Mouse (Mus musculus) hindbrain, embryonic 11.5 days (tissue): ENCODE results near the gene Homez. TPM values are rescaled to one million over a fixed set of nuclear protein-coding genes. Genes with fewer than 3 reads are reported as not detected.

ENCODE experiments used
- ATAC-seq: fragments of 200-750 bp; cut with Nextera tagmentation; 2 replicates; pipeline ENCODE4 v1.8.0; 2017; ENCODE audit warnings: mild to moderate bottlenecking, moderate TSS enrichment, moderate library complexity; ENCODE audit not compliant: low FRiP score
- DNase-seq: peaks from one replicate; pipeline ENCODE4 v3.0.0-alpha.2; 2015; ENCODE audit warnings: low spot score
- H3K27ac ChIP-seq: fragments of 300-500 bp; sonication (generic); 2 replicates; pipeline ENCODE4 v1.5.1; 2014; ENCODE audit warnings: mild to moderate bottlenecking, low read depth, low read length
- H3K27me3 ChIP-seq: fragments of 300-500 bp; sonication (generic); 2 replicates; pipeline ENCODE4 v1.6.1; 2014; ENCODE audit warnings: mild to moderate bottlenecking, low read length, moderate library complexity, mixed read lengths; ENCODE audit not compliant: control insufficient read depth, insufficient read depth
- H3K36me3 ChIP-seq: fragments of 300-500 bp; sonication (generic); 2 replicates; pipeline ENCODE4 v1.6.1; 2014; ENCODE audit warnings: mild to moderate bottlenecking, low read length, moderate library complexity, mixed read lengths; ENCODE audit not compliant: control insufficient read depth, insufficient read depth
- H3K4me1 ChIP-seq: fragments of 300-500 bp; sonication (generic); replicated peaks from 2 replicates; pipeline ENCODE4 v1.6.1; 2014; ENCODE audit warnings: low read length, mixed read lengths; ENCODE audit not compliant: control insufficient read depth, insufficient read depth
- H3K4me2 ChIP-seq: fragments of 300-500 bp; sonication (generic); replicated peaks from 2 replicates; pipeline ENCODE4 v1.6.1; 2014; ENCODE audit warnings: mild to moderate bottlenecking, low read depth, low read length
- H3K4me3 ChIP-seq: fragments of 300-500 bp; sonication (generic); 2 replicates; pipeline ENCODE4 v1.5.1; 2014; ENCODE audit warnings: low read depth, low read length
- H3K9ac ChIP-seq: fragments of 300-500 bp; sonication (generic); 2 replicates; pipeline ENCODE4 v1.6.1; 2014; ENCODE audit warnings: low read depth, low read length
- H3K9me3 ChIP-seq: fragments of 300-500 bp; sonication (generic); 2 replicates; pipeline ENCODE4 v1.6.1; 2016; ENCODE audit warnings: low read length; ENCODE audit not compliant: control insufficient read depth
- WGBS: fragments of 180-500 bp; shearing (Covaris S2); extraction: QIAGEN DNeasy Blood & Tissue Kit; methylation state at CpG from one replicate; pipeline ENCODE4 v1.1.7; 2014; 5-methylcytosine and 5-hydroxymethylcytosine counted together
- polyA plus RNA-seq: library from polyadenylated mRNA; unstranded; fragments of >200 nt; fragmentation: Nextera tagmentation; extraction: Ambion mirVana; gene quantifications from 2 replicates; pipeline ENCODE4 v1.2.1, GENCODE M21; 2014

The Homez gene
- polyA plus RNA-seq, 1 experiment from 2014 or later = 11.0 TPM

DNA sequence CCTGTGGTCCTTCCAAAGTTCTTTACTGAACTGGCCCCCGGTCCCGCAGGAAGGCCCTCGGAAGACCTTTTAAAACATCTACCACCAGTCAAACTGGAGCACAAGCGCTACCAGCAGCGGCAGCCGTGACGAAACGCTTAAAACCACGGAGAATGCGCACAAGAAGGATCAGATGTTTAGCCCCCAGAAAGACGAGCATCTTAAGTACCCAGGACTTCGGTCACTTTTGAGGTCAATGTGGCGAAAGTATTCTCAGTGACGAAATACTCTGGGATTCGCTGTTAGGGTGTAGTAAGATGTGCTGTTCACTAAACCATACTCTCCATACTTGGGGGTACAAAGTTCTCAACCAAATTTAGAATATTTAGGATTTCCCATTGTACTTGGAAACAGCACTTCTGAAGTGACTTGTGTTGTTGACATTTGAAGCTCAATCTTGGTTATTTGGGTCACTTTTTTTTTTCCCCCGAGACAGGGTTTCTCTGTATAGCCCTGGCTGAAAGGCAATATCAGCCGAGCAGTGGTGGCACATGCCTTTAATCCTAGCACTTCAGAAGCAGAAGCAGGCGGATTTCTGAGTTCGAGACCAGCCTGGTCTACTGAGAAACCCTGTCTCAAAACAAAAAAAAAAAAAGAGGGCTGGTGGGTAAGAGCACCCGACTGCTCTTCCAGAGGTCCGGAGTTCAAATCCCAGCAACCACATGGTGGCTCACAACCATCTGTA lies 6.3 kb downstream of the Homez start:
- peak overlapping the region; percentile 66 for H3K4me2 ChIP-seq
- peak overlapping the region; percentile 86 for H3K9ac ChIP-seq
- no peaks in the 10 kb centered on the region for H3K36me3 ChIP-seq
- no peaks in the 10 kb centered on the region for H3K9me3 ChIP-seq
- no peak for DNase-seq
- 17% methylated on average over 21 of the region's 21 CpGs for WGBS
- peak; percentile 13; the same call in 1 of the 2 replicates for ATAC-seq
- no peaks in the 10 kb centered on the region for H3K27me3 ChIP-seq
- H3K4me1 ChIP-seq = no peaks in the 10 kb centered on the region
- peak overlapping the region; percentile 11; the same call in 1 of the 2 replicates for H3K27ac ChIP-seq
- H3K4me3 ChIP-seq = peak overlapping the region; percentile 88

DNA sequence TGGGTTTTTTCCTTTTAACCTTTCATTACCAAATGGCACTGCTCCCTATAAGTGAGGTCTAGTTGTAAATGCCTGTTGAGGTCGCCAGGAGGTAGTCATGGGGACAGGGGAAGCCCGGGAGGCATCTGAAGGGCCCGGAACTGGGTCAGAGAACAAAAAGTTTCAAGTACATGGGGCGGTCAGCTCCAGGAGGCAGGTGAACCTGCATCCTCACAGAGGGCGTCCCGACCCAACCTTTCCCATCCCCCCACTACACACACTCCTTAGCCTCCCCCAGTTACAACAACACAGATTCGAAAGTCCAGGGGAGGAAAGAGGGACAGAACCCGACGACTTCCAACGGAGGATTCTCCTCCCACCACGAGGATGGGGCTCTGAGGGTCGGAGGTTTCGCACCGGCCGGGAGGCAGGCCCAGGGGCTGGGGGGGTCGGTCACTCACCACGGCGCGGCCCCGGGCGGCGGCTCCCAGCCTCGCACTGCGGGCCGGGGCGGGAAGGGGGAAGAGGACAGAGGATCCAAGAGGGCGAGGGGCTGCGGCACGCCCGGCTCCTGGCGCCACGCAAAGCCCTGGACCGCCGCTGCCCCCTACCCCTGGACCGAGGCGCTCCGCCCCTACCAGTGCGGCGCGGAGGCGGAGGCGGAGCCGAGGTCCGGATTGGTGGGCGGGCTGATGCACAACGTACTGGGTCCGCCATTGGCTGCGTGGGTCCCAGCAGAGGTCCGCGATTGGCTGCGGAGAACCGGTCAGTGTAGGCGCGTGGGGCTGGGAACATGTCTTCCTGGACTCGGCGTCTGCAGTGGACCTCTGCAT lies 7.1 kb downstream of the Homez start:
- H3K36me3 ChIP-seq = no peaks in the 10 kb centered on the region
- H3K4me2 ChIP-seq = peak overlapping the region; percentile 66
- peak overlapping the region; percentile 88 for H3K4me3 ChIP-seq
- peak overlapping the region; percentile 64 for H3K27ac ChIP-seq
- no peaks in the 10 kb centered on the region for H3K4me1 ChIP-seq
- ATAC-seq (peak; percentile 99), DNase-seq (peak; percentile 94)
- H3K9me3 ChIP-seq = no peaks in the 10 kb centered on the region
- 0% methylated on average over 49 of the region's 56 CpGs for WGBS
- H3K9ac ChIP-seq = peak overlapping the region; percentile 86
- no peaks in the 10 kb centered on the region for H3K27me3 ChIP-seq

DNA sequence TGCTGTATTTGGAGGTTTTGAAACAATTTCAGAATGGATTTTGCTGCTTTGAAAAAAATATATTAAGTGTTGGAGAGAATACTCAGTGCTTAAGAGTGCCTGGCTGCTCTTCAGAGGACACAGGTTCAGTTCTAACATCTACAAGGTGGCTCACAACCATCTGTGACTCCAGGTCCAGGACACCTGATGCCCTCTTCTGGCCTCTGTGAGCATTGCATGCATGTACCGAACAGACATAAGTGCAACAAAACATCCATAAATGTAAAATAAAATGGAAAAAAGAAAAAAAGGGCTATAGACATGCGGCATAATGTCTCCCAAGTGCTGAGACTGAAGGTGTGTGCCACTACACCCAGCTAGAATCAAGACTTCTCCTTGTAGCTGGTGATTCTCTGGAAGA lies 10.2 kb downstream of the Homez start:
- Histone ChIP-seq H3K4me1 (no peaks in the 10 kb centered on the region), H3K9me3 (no peaks in the 10 kb centered on the region), H3K36me3 (no peaks in the 10 kb centered on the region), H3K4me3 (no peak overlapping the region), H3K27ac (no peak overlapping the region), H3K4me2 (no peak overlapping the region), H3K27me3 (no peaks in the 10 kb centered on the region), H3K9ac (no peak overlapping the region)
- WGBS = 49% methylated on average over 2 of the region's 2 CpGs
- DNase-seq (peak; percentile 67), ATAC-seq (no peak)

DNA sequence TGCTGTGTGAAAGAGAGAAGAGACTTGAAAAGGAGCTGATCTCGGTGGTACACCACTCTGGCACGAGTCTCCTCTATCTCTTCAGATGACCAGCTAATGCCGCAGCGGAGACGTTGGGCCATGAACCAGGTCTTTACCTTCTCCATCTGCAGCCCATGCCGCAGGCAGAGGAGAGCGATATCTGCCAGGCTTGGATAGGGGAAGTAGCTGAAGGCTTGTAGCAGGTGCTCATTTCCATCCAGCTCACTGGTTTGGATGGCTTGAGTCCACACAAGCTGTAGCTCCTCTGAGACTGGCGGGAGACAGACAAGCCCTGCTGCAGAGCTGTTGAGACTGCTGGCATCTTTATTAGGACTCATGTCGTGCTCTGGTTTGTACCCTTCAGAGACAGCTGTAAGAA lies 12.9 kb downstream of the Homez start:
- no peaks in the 10 kb centered on the region for H3K4me1 ChIP-seq
- WGBS = 91% methylated on average over 9 of the region's 9 CpGs
- no peak overlapping the region for H3K4me2 ChIP-seq
- no peaks in the 10 kb centered on the region for H3K36me3 ChIP-seq
- H3K9me3 ChIP-seq = no peaks in the 10 kb centered on the region
- H3K9ac ChIP-seq = no peak overlapping the region
- H3K4me3 ChIP-seq = no peak overlapping the region
- no peak for DNase-seq
- ATAC-seq = no peak
- H3K27me3 ChIP-seq = no peaks in the 10 kb centered on the region
- no peak overlapping the region for H3K27ac ChIP-seq

DNA sequence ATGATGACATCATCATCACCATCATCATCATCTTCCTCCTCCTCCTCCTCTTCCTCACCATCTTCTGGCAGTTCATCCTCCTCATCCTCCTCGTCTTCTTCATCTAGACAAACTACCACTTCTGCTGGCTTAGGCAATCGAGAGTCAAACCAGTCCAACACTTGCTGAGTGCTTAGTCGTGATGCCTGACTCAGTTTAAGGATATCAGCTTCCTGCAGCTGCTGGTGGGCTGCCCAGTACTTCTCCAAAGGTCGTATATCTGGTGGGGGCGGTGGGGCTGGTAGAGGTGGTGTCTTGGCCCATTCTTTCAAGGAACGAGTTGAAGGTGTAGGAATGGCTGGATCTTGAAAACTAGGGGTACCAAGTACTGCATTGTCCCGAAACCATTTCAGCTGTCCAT lies 14.1 kb downstream of the Homez start:
- no peaks in the 10 kb centered on the region for H3K36me3 ChIP-seq
- DNase-seq (no peak), ATAC-seq (no peak)
- no peaks in the 10 kb centered on the region for H3K27me3 ChIP-seq
- no peak overlapping the region for H3K4me3 ChIP-seq
- H3K27ac ChIP-seq = no peak overlapping the region
- no peak overlapping the region for H3K4me2 ChIP-seq
- no peaks in the 10 kb centered on the region for H3K9me3 ChIP-seq
- H3K4me1 ChIP-seq = no peaks in the 10 kb centered on the region
- no peak overlapping the region for H3K9ac ChIP-seq
- 89% methylated on average over 7 of the region's 7 CpGs for WGBS

DNA sequence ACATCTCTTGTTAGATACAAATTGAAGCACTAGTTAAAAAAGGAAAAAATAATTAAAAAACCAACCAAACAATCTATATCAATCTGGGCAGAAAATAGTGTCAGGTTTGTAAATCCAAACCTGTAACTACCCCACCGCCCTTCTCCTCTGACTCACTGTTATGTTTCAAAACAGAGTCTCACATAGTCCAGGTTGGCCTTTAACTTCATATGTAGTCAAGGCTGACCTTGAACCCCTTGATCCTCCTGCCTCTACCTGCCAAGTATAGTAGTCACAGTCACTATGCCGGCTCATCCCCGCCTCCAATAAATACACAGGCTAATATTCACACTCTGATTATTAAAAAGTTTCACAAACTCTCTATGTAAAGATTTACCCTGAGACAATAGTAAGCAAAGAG lies 15.0 kb downstream of the Homez start:
- Histone ChIP-seq H3K9me3 (no peaks in the 10 kb centered on the region), H3K36me3 (no peaks in the 10 kb centered on the region), H3K4me2 (no peak overlapping the region), H3K4me1 (no peaks in the 10 kb centered on the region), H3K27me3 (no peaks in the 10 kb centered on the region), H3K27ac (no peak overlapping the region), H3K4me3 (no peak overlapping the region), H3K9ac (no peak overlapping the region)
- no peak for ATAC-seq
- DNase-seq = no peak
- WGBS = 98% methylated on average over 3 of the region's 3 CpGs

DNA sequence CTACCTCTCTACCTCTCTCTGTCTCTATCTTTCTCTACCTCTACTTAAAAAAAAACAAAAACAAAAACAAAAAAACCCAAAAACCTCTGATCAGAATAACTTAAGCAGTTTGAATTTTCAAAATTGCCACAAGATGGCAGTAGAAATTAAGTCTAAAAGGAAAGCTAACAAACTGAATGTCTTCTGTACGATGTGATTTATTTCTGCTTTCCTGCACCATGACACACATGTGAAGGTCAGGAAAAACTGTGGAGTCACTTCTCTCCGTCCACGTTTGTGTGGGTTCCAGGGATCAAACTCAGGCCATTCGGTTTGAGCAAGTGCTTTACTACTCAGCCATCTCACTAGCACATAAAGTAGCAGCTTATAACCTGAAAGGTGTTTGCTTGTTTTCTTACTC lies 27.3 kb downstream of the Homez start:
- no peak overlapping the region for H3K4me2 ChIP-seq
- H3K27me3 ChIP-seq = no peaks in the 10 kb centered on the region
- no peak for ATAC-seq
- H3K9ac ChIP-seq = no peak overlapping the region
- H3K4me3 ChIP-seq = no peak overlapping the region
- DNase-seq = peak; percentile 51
- no peak overlapping the region for H3K27ac ChIP-seq
- no peaks in the 10 kb centered on the region for H3K36me3 ChIP-seq
- H3K4me1 ChIP-seq = no peaks in the 10 kb centered on the region
- 4% methylated on average over 4 of the region's 4 CpGs for WGBS
- no peaks in the 10 kb centered on the region for H3K9me3 ChIP-seq

DNA sequence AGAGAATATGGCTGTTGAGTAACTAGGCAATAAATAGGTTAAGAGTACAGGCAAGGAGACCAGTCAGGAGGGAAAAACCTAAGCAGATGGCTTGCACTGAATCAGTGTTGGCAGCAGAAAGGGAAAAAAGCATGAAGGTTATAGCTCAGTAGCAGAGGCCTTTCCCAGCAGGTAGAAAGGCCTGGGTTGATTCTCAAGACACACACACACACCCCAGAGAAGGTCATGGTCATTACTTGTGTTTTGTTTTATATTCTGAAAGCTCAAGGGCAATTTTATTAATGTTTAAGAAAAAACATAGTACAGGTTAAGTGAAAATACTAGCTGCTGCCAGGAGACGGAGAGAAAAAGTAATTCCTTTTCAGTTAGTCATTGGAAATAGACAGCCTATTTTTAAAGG lies 47.0 kb downstream of the Homez start:
- ATAC-seq (no peak), DNase-seq (no peak)
- Histone ChIP-seq H3K27me3 (no peaks in the 10 kb centered on the region), H3K4me1 (no peaks in the 10 kb centered on the region), H3K4me3 (no peak overlapping the region), H3K9ac (no peak overlapping the region), H3K4me2 (no peak overlapping the region), H3K27ac (no peak overlapping the region), H3K36me3 (no peaks in the 10 kb centered on the region), H3K9me3 (no peaks in the 10 kb centered on the region)
- 92% methylated on average over 1 of the region's 1 CpGs for WGBS

DNA sequence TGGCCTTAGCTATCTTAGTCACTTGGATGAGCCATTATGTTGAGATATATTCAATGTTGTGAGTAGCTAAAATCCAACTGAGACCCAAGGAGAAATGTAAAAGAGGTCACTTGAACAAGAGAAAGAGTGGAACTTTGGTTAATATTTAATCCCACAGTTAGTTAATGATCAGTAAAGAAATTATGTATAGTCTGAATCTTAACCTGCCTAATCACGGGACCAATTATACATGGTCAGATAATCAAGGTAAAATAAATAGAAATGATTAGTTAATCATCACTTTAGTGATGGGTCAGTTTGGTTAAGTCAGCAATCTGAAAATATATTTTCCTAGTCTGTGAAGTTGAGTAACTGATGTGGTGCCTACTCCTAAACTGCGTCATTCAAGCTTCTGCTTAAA lies 48.5 kb downstream of the Homez start:
- no peaks in the 10 kb centered on the region for H3K36me3 ChIP-seq
- no peak overlapping the region for H3K4me2 ChIP-seq
- no peak overlapping the region for H3K27ac ChIP-seq
- ATAC-seq (no peak), DNase-seq (no peak)
- H3K9ac ChIP-seq = no peak overlapping the region
- no peaks in the 10 kb centered on the region for H3K27me3 ChIP-seq
- no peaks in the 10 kb centered on the region for H3K4me1 ChIP-seq
- 89% methylated on average over 2 of the region's 2 CpGs for WGBS
- no peak overlapping the region for H3K4me3 ChIP-seq
- no peaks in the 10 kb centered on the region for H3K9me3 ChIP-seq
